Mouse (Mus musculus) cortical plate, adult 2 months (tissue): ENCODE measurements around the gene Rasal2.

Source experiments
- CTCF ChIP-seq: fragments of 200-500 bp; IDR thresholded peaks from 2 replicates; pipeline ENCODE4 v1.5.1; 2011; ENCODE audit warnings: mild to moderate bottlenecking, control low read depth, low read length; ENCODE audit not compliant: insufficient read depth; ENCODE audit errors: extremely low read depth
- POLR2A ChIP-seq: fragments of 200-500 bp; IDR thresholded peaks from 2 replicates; pipeline ENCODE4 v1.6.1; 2011; ENCODE audit warnings: mild to moderate bottlenecking, low read length, control low read depth; ENCODE audit not compliant: insufficient read depth; ENCODE audit errors: extremely low read depth

- TF ChIP-seq CTCF = no peak
- no peak for TF ChIP-seq POLR2A
Observed at GRCm38 (mm10) chr1:157299559-157299958, 112.8 kb downstream of the Rasal2 start.
